Mouse (Mus musculus): ENCODE measurements at regions not wholly inside any gene's neighbourhood (a gene's known extent, or its start where the extent isn't known, plus 50 kb on each side); places are given as distances from the start of the nearest gene placed in this dataset.

DNA sequence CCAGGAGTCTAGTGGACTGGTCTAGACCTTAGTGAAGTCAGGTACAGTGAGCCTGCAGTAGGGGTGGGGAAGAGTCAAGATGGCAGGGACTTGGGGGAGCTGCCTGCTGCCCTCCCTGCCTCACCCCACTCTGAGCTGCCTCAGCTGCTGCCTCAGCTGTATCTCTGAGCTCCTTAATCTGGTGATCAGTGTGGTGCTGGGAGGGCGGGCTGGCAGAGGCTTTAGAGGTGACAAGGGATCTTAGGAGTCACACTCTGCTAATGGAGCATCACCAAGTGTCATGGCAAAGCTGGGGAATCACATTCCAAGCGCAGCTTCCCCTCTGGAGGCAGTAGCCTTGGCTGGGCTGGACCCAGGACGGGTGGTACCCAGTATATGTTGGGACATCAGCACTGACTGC lies 61.8 kb upstream of the Polg start:
- TF ChIP-seq GATA1 (IDR thresholded peaks at IDR 0.05; ENCODE audit: low read length) (no peak), TAL1 (IDR thresholded peaks at IDR 0.05; ENCODE audit: low read length) (no peak)
